Mouse (Mus musculus) adrenal gland, adult 2 months (tissue): ENCODE data around the gene Ltk. TPM values are rescaled to one million over a fixed set of nuclear protein-coding genes. Genes with fewer than 3 reads are reported as not detected.
A peak's percentile ranks its signal among the peaks of the same experiment; 100 is the strongest.

ENCODE experiments used
- DNase-seq: peaks from one replicate; pipeline ENCODE4 v3.0.0; 2021
- long read RNA-seq: library from polyadenylated mRNA; stranded (forward); transcript quantifications from one replicate; pipeline ENCODE4 v2.0.0, GENCODE M21; 2021
- polyA plus RNA-seq: library from polyadenylated mRNA; depleted of rRNA; stranded (reverse); fragments of >200 nt; gene quantifications from 2 replicates; pipeline ENCODE4 v1.2.3, GENCODE M21; 2012; rRNA removed
- total RNA-seq, 2 experiments: library from RNA; stranded (reverse); gene quantifications; 2 replicates each; pipeline ENCODE4 v1.2.3; 2021

The Ltk gene
- total RNA-seq (under 1 TPM; 0.69 to 0.90 TPM), polyA plus RNA-seq (1.9 and 2.3 TPM in 2 replicates)
- long read RNA-seq, partial matches to known transcripts, result 0 of 1 reads
- long read RNA-seq, other reads (novel, unspliced or antisense), result 0 of 1 reads

GRCm38 (mm10) chr2:119760251-119760650 lies at the start of gene Ltk:
TSS of gene Ltk (minus strand) at chr2:119760431.
- DNase-seq, result no peak

DNA sequence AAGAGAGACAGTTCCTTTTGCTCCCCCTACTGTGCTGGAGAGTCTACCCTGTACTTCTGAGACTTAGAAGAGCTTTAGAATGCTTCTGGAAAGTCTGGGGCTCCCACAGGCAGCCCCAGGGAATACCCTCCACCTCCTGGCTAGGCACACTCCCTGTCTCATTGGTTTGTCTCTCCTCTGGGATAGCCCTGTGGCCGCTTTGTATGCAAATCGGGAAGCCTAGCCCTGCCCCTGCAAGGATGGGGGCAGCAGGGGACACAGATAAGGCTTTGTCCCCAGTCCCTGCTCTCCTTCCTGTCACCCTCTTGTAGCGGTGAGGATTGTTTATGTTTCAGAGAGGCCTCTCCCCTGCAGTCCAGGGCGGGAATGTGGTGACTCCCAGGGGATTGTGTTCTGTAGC lies 48.6 kb upstream of the Ltk start:
- no peak for DNase-seq

DNA sequence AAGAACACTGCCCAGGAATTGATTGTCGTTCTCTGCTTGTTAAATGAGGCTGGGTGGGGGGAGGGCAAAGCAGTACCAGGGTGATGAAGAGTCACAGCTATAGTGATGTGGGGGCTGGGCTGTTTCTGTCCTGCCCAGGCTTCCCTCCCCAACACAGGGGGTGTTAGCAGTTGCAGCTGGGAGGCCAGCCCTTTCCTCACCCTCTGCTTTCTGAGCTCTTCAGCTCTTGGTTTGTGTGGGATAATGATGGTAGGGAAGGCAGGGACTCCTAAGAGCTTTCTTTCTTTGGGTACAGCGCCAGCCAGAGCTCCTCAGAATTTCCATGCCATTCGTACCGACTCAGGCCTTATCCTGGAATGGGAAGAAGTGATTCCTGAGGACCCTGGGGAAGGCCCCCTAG lies 48.2 kb upstream of the Ltk start:
- DNase-seq, result no peak

DNA sequence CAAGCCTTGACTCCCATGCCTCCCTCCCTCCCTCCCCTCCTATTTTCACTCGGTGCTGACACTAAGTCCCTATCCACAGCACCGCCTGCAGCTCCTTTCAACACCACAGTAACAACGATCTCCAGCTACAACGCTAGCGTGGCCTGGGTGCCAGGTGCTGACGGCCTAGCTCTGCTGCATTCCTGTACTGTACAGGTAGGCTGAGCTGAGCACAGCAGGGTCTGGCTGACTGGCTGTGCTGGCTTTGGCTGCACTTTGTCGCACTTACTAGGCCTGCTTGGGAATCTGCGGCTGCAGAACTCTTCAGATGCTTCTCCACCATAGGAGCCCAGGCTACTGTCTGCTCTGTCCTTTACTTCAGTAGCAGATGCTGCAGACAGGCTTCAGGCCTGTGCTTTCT lies 45.3 kb upstream of the Ltk start:
- DNase-seq, result no peak

- DNase-seq, result no peak
Measured at GRCm38 (mm10) chr2:119804776-119805175, 44.5 kb upstream of the Ltk start.

GRCm38 (mm10) chr2:119804275-119804628 lies 44.0 kb upstream of the Ltk start:
- no peak for DNase-seq

GRCm38 (mm10) chr2:119803618-119804274 lies 43.5 kb upstream of the Ltk start:
- DNase-seq, result no peak

DNA sequence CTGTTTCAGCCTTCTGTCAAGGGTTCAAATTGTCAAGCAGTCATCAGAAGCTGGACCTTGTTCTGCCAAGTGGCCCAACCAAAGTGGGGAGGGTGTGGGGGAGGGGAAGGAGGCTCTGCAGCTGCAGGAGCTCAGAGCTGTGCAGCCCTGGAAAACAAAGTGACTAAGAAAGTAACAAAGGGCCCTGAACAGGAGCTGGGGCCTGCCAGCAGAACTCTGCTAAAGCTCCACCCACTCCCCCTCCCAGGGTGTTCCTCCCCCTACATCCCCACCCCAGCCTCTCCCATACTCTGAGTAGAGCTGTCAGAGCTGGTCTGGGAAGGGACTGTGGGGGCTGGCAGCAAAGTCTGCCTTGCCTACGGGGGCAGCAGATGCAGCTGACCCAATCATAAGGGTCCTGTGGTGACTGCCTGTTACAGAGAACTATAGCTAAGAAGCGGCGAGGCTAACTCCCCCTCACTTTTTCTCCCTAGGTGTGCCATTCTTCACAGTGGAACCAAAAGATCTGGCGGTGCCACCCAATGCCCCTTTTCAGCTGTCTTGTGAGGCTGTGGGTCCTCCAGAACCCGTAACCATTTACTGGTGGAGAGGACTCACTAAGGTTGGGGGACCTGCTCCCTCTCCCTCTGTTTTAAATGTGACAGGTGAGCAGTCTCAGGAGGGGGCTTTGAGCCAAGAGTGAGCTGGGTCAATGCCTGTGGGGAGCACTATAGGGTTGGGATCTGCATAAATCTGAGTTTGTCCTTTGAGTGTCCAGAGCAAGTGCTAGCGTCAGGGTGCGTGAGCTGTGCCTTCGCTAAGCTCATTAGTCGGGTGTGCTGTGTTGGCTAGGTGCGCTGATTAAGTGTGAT lies 42.8 kb upstream of the Ltk start:
- no peak for DNase-seq

DNA sequence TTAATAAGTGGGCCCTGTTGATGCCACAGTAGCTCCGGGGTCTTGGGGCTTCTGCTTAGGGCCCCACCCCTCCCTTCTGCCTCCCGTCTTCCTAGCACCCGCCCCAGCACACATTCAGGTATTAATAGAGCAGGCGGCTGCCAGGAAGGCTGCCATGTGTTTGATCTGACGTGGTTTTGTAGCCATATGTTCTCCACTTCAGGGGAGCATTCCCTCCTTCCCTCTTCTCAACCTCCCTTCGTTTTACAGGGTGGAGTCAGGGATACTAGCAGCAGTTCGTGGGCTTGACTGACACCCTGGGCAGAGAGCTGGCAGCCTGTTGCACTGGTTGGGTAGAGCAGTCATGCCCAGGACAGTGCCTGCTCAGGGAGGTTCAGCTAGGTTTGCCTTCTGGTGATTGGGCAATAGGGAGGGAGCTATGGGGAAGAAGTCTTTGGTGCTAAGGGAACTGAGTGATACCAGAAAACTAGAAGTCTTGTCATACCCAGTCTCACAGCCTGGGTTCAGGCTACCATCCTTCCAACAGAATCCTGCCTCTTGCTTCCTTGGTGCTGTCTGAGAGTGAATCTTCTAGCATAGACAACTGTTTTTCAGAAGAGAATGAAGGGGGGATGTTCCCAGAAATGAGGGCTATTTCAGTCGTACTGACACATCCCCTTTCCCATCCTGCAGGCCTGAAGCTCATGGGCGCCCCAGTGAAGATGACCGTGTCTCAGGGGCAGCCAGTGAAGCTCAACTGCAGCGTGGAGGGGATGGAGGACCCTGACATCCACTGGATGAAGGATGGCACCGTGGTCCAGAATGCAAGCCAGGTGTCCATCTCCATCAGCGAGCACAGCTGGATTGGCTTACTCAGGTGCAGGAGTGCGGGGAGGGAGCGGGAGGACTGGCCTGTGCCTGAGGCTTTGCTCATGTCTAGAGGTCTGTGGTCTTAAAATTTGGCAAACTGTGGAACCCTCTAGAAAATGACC lies 40.9 kb upstream of the Ltk start:
- no peak for DNase-seq

DNA sequence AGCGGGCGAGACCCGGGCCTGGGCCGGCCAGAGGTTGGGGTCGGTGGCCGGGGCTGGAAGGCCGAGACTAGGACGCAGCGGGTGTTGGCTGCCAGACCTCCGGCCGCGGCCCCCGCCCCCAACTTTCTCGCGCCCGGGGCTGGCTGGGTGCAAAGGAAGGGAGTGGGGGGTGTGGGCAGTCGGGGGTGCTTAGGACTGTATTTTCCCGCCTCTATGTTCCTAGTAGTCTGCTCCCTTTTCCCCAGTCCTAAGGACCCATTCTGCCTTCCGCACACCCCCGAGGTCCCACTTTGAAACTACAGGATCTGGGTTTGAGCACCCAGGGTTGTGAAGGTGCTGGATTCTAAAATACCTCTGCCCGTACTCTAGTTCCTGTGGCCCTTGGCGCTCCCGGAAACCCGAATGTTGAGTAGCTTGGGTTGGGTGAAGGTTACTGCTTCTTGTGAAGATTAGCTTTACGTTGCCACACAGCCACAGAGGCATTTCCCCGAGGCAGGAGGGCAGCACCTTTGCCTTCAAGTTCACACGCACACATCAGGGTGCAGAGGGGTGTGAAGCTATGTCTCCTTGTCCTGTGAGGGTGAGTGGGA lies 39.8 kb upstream of the Ltk start:
- no peak for DNase-seq

- DNase-seq, result peak; percentile 72
Measured at GRCm38 (mm10) chr2:119799181-119799960, 39.1 kb upstream of the Ltk start.

- DNase-seq, result peak; percentile 67
Measured at GRCm38 (mm10) chr2:119798246-119798927, 38.2 kb upstream of the Ltk start.

- DNase-seq, result no peak
Measured at GRCm38 (mm10) chr2:119797279-119797783, 37.1 kb upstream of the Ltk start, which contains the start of gene Tyro3. TSS of gene Tyro3 (plus strand) at chr2:119797733.

- DNase-seq, result no peak
Measured at GRCm38 (mm10) chr2:119789996-119790395, 29.8 kb upstream of the Ltk start.

DNA sequence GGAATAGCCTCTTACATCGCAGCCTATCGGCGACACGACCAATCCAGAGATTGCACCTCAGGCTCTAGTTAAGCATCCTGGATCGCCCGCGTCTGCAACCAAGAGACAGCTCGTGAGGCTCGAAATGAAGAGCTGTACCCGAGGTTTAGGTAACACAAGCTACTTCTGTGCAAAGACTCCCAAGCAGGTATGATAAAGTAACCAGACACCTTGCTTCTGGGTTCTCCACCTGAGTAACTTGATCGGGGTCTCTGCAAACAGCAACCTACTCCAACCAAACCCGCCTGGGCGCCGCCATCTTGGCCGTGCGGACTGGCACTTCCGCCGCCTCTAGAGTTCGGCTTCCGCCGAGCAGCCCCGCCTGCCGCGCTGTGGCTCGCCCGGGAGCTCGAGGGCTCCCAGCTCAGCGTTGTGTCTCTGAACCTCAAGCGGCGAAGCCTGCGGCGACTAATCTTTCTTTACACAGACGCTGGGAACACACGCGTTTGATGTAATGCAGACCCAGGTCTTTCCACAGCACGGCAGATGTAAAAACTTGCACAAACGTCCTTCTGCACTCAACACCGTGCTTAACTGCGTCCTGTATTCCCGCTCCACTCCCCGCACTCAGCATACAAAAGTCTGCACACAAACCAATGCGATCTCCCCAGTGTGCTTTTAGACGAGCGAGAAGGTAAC lies 27.1 kb upstream of the Ltk start, which contains the start of gene Rpap1:
Gene Rpap1 (minus strand): TSS at position 332 of the 678 bp plus-strand sequence.
- DNase-seq, result peak; percentile 88

- no peak for DNase-seq
Measured at GRCm38 (mm10) chr2:119767246-119767645, 7.0 kb upstream of the Ltk start.

DNA sequence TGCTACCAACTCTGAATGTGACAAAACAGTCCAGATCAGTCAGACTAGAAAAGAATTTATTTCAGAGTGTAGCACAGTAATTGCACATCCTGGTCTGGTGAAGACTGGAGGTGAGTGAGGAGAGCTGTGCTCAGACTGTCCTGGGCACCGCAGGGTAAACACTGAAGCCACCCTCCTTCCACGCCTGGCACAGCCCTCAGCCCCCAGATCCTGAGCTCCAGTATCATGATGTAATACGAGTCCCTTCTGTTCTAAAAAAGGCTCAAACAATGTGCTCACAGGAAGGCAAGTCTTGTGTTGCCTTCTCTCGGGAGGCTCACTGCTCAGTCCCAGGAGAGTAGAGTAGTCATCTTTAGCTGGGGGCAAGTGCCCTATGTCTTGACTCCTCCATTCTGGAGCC lies 3.7 kb upstream of the Ltk start:
- no peak for DNase-seq

DNA sequence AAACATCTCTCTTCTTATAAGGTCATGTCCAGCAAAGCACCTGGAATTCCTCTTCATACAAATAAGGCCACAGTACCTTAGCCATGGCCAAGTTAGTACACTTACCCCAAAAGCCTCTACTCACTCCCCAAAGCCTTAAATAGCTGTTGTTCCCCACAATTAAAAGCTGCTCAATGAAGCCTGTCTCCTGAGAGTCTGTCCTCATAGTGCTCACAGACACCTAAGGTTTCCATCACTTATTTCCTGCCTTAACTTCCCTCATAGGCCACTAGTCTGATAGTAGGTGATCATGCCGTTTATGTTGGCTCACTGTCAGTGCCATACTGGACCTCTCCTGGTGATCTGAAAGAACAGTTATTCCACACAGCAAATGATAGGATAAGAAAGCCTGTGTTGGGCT lies 2.0 kb upstream of the Ltk start:
- DNase-seq, result no peak
